Mouse (Mus musculus) embryonic facial prominence, embryonic 10.5 days (tissue): ENCODE measurements around the gene Sh3gl2. TPM values are rescaled to one million over a fixed set of nuclear protein-coding genes. Genes with fewer than 3 reads are reported as not detected.

Experiments
- DNase-seq: peaks from one replicate; pipeline ENCODE4 v3.0.0-alpha.2; 2017; ENCODE audit warnings: low spot score
- H3K27ac ChIP-seq: fragments of 300-500 bp; sonication (generic); replicated peaks from 2 replicates; pipeline ENCODE4 v1.5.1; 2016; ENCODE audit warnings: mild to moderate bottlenecking
- H3K27me3 ChIP-seq: fragments of 300-500 bp; sonication (generic); replicated peaks from 2 replicates; pipeline ENCODE4 v1.6.1; 2016; ENCODE audit warnings: low read depth, mild to moderate bottlenecking; ENCODE audit not compliant: poor library complexity, severe bottlenecking
- H3K36me3 ChIP-seq: fragments of 300-500 bp; sonication (generic); replicated peaks from 2 replicates; pipeline ENCODE4 v1.6.1; 2016; ENCODE audit warnings: mild to moderate bottlenecking, moderate library complexity
- H3K4me1 ChIP-seq: fragments of 300-500 bp; sonication (generic); 2 replicates; pipeline ENCODE4 v1.6.1; 2016
- H3K4me3 ChIP-seq: fragments of 300-500 bp; sonication (generic); 2 replicates; pipeline ENCODE4 v1.5.1; 2016; ENCODE audit warnings: mild to moderate bottlenecking, moderate library complexity
- H3K9me3 ChIP-seq: fragments of 300-500 bp; sonication (generic); 2 replicates; pipeline ENCODE4 v1.6.1; 2016; ENCODE audit warnings: mild to moderate bottlenecking
- WGBS: fragments of 180-500 bp; shearing (Covaris S2); methylation state at CpG from one replicate; pipeline ENCODE4 v1.1.7; 2016; 5-methylcytosine and 5-hydroxymethylcytosine counted together
- polyA plus RNA-seq: library from polyadenylated mRNA; unstranded; fragments of >200 nt; fragmentation: Nextera tagmentation; extraction: Ambion mirVana; gene quantifications from 2 replicates; pipeline ENCODE4 v1.2.1, GENCODE M21; 2016

Gene Sh3gl2
- polyA plus RNA-seq, 1 experiment from 2014 or later: 3.0 TPM

- H3K36me3 ChIP-seq: no peaks in the 10 kb centered on the region
- 48% methylated on average over 7 of the region's 7 CpGs for WGBS
- H3K27me3 ChIP-seq: peaks cover 40% of the 10 kb centered on the region
- DNase-seq: no peak
- no peaks in the 10 kb centered on the region for H3K9me3 ChIP-seq
- peak overlapping the region; percentile 73 for H3K4me3 ChIP-seq
- H3K27ac ChIP-seq: no peak overlapping the region
- peaks cover 19% of the 10 kb centered on the region for H3K4me1 ChIP-seq
Observed at GRCm38 (mm10) chr4:85513288-85513687, 308.4 kb downstream of the Sh3gl2 start.

GRCm38 (mm10) chr4:85513792-85514191 lies 308.9 kb downstream of the Sh3gl2 start, which contains the start of gene Adamtsl1:
Gene Adamtsl1, plus strand, starts transcription at chr4:85514172.
- H3K27ac ChIP-seq: peak within 1 kb of the TSS; percentile 66
- no peak for DNase-seq
- H3K27me3 ChIP-seq: peaks cover 40% of the 10 kb centered on the region
- H3K36me3 ChIP-seq: no peaks in the 10 kb centered on the region
- H3K4me3 ChIP-seq: peak within 1 kb of the TSS; percentile 73
- H3K9me3 ChIP-seq: no peaks in the 10 kb centered on the region
- peaks cover 19% of the 10 kb centered on the region for H3K4me1 ChIP-seq
- 2% methylated on average over 9 of the region's 9 CpGs for WGBS

- Histone ChIP-seq H3K4me3 (peak overlapping the region; percentile 73), H3K36me3 (no peaks in the 10 kb centered on the region), H3K27ac (peak overlapping the region; percentile 66), H3K27me3 (peaks cover 40% of the 10 kb centered on the region), H3K4me1 (peaks cover 19% of the 10 kb centered on the region), H3K9me3 (no peaks in the 10 kb centered on the region)
- peak; percentile 79 for DNase-seq
- WGBS: under 1% methylated on average over 33 of the region's 33 CpGs
Observed at GRCm38 (mm10) chr4:85514205-85514681, 309.3 kb downstream of the Sh3gl2 start.

GRCm38 (mm10) chr4:85526966-85527566 lies 322.1 kb downstream of the Sh3gl2 start:
- Histone ChIP-seq H3K27me3 (no peaks in the 10 kb centered on the region), H3K9me3 (no peaks in the 10 kb centered on the region), H3K4me1 (peaks cover 15% of the 10 kb centered on the region), H3K4me3 (no peak overlapping the region), H3K36me3 (no peaks in the 10 kb centered on the region), H3K27ac (no peak overlapping the region; the same call in 1 of the 2 replicates)
- 51% methylated on average over 7 of the region's 7 CpGs for WGBS
- DNase-seq: peak; percentile 56

GRCm38 (mm10) chr4:85529852-85530251 lies 324.9 kb downstream of the Sh3gl2 start:
- no peaks in the 10 kb centered on the region for H3K36me3 ChIP-seq
- DNase-seq: no peak
- H3K27ac ChIP-seq: no peak overlapping the region
- WGBS: 88% methylated on average over 1 of the region's 1 CpGs
- no peaks in the 10 kb centered on the region for H3K9me3 ChIP-seq
- H3K27me3 ChIP-seq: no peaks in the 10 kb centered on the region
- no peak overlapping the region for H3K4me3 ChIP-seq
- peaks cover 15% of the 10 kb centered on the region for H3K4me1 ChIP-seq

- H3K27me3 ChIP-seq: no peaks in the 10 kb centered on the region
- no peaks in the 10 kb centered on the region for H3K36me3 ChIP-seq
- H3K4me3 ChIP-seq: no peak overlapping the region
- no peak for DNase-seq
- no peaks in the 10 kb centered on the region for H3K9me3 ChIP-seq
- H3K27ac ChIP-seq: no peak overlapping the region
- WGBS: 69% methylated on average over 5 of the region's 5 CpGs
- 0 out of 2 replicates have a peak, but pooled peaks cover 3% of the 10 kb centered on the region for H3K4me1 ChIP-seq
Observed at GRCm38 (mm10) chr4:85539677-85540076, 334.8 kb downstream of the Sh3gl2 start.

GRCm38 (mm10) chr4:85543221-85543620 lies 338.3 kb downstream of the Sh3gl2 start:
- 85% methylated on average over 4 of the region's 4 CpGs for WGBS
- Histone ChIP-seq H3K4me1 (0 out of 2 replicates have a peak, but pooled peaks cover 3% of the 10 kb centered on the region), H3K27ac (no peak overlapping the region), H3K9me3 (no peaks in the 10 kb centered on the region), H3K36me3 (no peaks in the 10 kb centered on the region), H3K27me3 (no peaks in the 10 kb centered on the region), H3K4me3 (no peak overlapping the region)
- no peak for DNase-seq

GRCm38 (mm10) chr4:85554696-85555095 lies 349.8 kb downstream of the Sh3gl2 start:
- DNase-seq: no peak
- Histone ChIP-seq H3K27ac (no peak overlapping the region), H3K9me3 (no peaks in the 10 kb centered on the region), H3K4me3 (no peak overlapping the region), H3K4me1 (no peaks in the 10 kb centered on the region), H3K36me3 (no peaks in the 10 kb centered on the region), H3K27me3 (no peaks in the 10 kb centered on the region)
- 76% methylated on average over 3 of the region's 3 CpGs for WGBS

- Histone ChIP-seq H3K4me1 (no peaks in the 10 kb centered on the region), H3K4me3 (no peak overlapping the region), H3K27me3 (no peaks in the 10 kb centered on the region), H3K36me3 (no peaks in the 10 kb centered on the region), H3K27ac (no peak overlapping the region), H3K9me3 (no peaks in the 10 kb centered on the region)
- no peak for DNase-seq
- 89% methylated on average over 6 of the region's 6 CpGs for whole genome bisulfite sequencing
Observed at GRCm38 (mm10) chr4:85559753-85560152, 354.8 kb downstream of the Sh3gl2 start.

- H3K4me3 ChIP-seq: no peak overlapping the region
- no peaks in the 10 kb centered on the region for H3K27me3 ChIP-seq
- 92% methylated on average over 2 of the region's 2 CpGs for WGBS
- H3K4me1 ChIP-seq: no peaks in the 10 kb centered on the region
- no peak overlapping the region for H3K27ac ChIP-seq
- no peaks in the 10 kb centered on the region for H3K9me3 ChIP-seq
- DNase-seq: no peak
- no peaks in the 10 kb centered on the region for H3K36me3 ChIP-seq
Observed at GRCm38 (mm10) chr4:85585426-85585825, 380.5 kb downstream of the Sh3gl2 start.

- WGBS: 83% methylated on average over 4 of the region's 4 CpGs
- no peak for DNase-seq
- Histone ChIP-seq H3K4me1 (no peaks in the 10 kb centered on the region), H3K27ac (no peak overlapping the region), H3K4me3 (no peak overlapping the region), H3K36me3 (no peaks in the 10 kb centered on the region), H3K27me3 (no peaks in the 10 kb centered on the region), H3K9me3 (no peaks in the 10 kb centered on the region)
Observed at GRCm38 (mm10) chr4:85588928-85589327, 384.0 kb downstream of the Sh3gl2 start.

- Histone ChIP-seq H3K36me3 (no peaks in the 10 kb centered on the region), H3K4me3 (no peak overlapping the region), H3K27me3 (no peaks in the 10 kb centered on the region), H3K27ac (no peak overlapping the region), H3K9me3 (no peaks in the 10 kb centered on the region), H3K4me1 (no peaks in the 10 kb centered on the region)
- WGBS: 72% methylated on average over 7 of the region's 7 CpGs
- no peak for DNase-seq
Observed at GRCm38 (mm10) chr4:85591037-85591436, 386.1 kb downstream of the Sh3gl2 start.

- H3K4me3 ChIP-seq: no peak overlapping the region
- no peaks in the 10 kb centered on the region for H3K4me1 ChIP-seq
- DNase-seq: no peak
- no peaks in the 10 kb centered on the region for H3K36me3 ChIP-seq
- no peaks in the 10 kb centered on the region for H3K27me3 ChIP-seq
- H3K9me3 ChIP-seq: no peaks in the 10 kb centered on the region
- H3K27ac ChIP-seq: no peak overlapping the region
Observed at GRCm38 (mm10) chr4:85594159-85594558, 389.2 kb downstream of the Sh3gl2 start.
